Mouse (Mus musculus): ENCODE data around the gene Pcf11. TPM values are rescaled to one million over a fixed set of nuclear protein-coding genes. Genes with fewer than 3 reads are reported as not detected.

Gene Pcf11
- polyA plus RNA-seq, 1 experiment = 42.7 TPM

GRCm38 (mm10) chr7:92642358-92642757, 27.4 kb downstream of the Pcf11 start:
- TF ChIP-seq CTCF (IDR thresholded peaks at IDR 0.05; ENCODE audit: borderline replicate concordance, control insufficient read depth, extremely low read depth, insufficient read depth, low read length, poor library complexity) (no peak), POLR2A (IDR thresholded peaks at IDR 0.05; ENCODE audit: control insufficient read depth, extremely low read depth, insufficient read depth, low read length, poor library complexity) (no peak)
- H3K4me1 ChIP-seq (replicated peaks; ENCODE audit: control insufficient read depth, insufficient read depth, low read length) = no peaks in the 10 kb centered on the region
- H3K27ac ChIP-seq (ENCODE audit: control insufficient read depth, insufficient read depth, low read length) = no peak overlapping the region
- peaks cover 36% of the 10 kb centered on the region for H3K36me3 ChIP-seq (ENCODE audit: control insufficient read depth, insufficient read depth, low read length)
- H3K27me3 ChIP-seq (ENCODE audit: control insufficient read depth, insufficient read depth, low read length) = no peaks in the 10 kb centered on the region
- DNase-seq = no peak
- H3K4me3 ChIP-seq (ENCODE audit: control insufficient read depth, insufficient read depth, low read length) = no peak overlapping the region

GRCm38 (mm10) chr7:92638050-92638449, 31.7 kb downstream of the Pcf11 start:
- H3K4me1 ChIP-seq (replicated peaks; ENCODE audit: control insufficient read depth, insufficient read depth, low read length) = peaks cover 9% of the 10 kb centered on the region
- WGBS = 87% methylated on average over 5 of the region's 5 CpGs
- H3K27ac ChIP-seq (ENCODE audit: control insufficient read depth, insufficient read depth, low read length) = no peak overlapping the region
- peaks cover 5% of the 10 kb centered on the region; the same call in 1 of the 2 replicates for H3K36me3 ChIP-seq (ENCODE audit: control insufficient read depth, insufficient read depth, low read length)
- H3K27me3 ChIP-seq (ENCODE audit: control insufficient read depth, insufficient read depth, low read length) = peaks cover 7% of the 10 kb centered on the region; the same call in 1 of the 2 replicates
- H3K4me3 ChIP-seq (ENCODE audit: control insufficient read depth, insufficient read depth, low read length) = no peak overlapping the region
- DNase-seq = no peak
- TF ChIP-seq CTCF (IDR thresholded peaks at IDR 0.05; ENCODE audit: borderline replicate concordance, control insufficient read depth, extremely low read depth, insufficient read depth, low read length, poor library complexity) (no peak), POLR2A (IDR thresholded peaks at IDR 0.05; ENCODE audit: control insufficient read depth, extremely low read depth, insufficient read depth, low read length, poor library complexity) (no peak)

- H3K4me1 ChIP-seq (replicated peaks; ENCODE audit: control insufficient read depth, insufficient read depth, low read length) = peaks cover 9% of the 10 kb centered on the region
- DNase-seq = peak; percentile 87
- H3K27ac ChIP-seq (ENCODE audit: control insufficient read depth, insufficient read depth, low read length) = peak within 1 kb of the TSS; percentile 51; the same call in 1 of the 2 replicates
- H3K36me3 ChIP-seq (ENCODE audit: control insufficient read depth, insufficient read depth, low read length) = no peaks in the 10 kb centered on the region
- H3K27me3 ChIP-seq (ENCODE audit: control insufficient read depth, insufficient read depth, low read length) = peaks cover 7% of the 10 kb centered on the region; the same call in 1 of the 2 replicates
- TF ChIP-seq CTCF (IDR thresholded peaks at IDR 0.05; ENCODE audit: borderline replicate concordance, control insufficient read depth, extremely low read depth, insufficient read depth, low read length, poor library complexity) (no peak), POLR2A (IDR thresholded peaks at IDR 0.05; ENCODE audit: control insufficient read depth, extremely low read depth, insufficient read depth, low read length, poor library complexity) (peak; percentile 34; the same call in 1 of the 2 replicates)
- H3K4me3 ChIP-seq (ENCODE audit: control insufficient read depth, insufficient read depth, low read length) = peak within 1 kb of the TSS; percentile 71
- under 1% methylated on average over 44 of the region's 44 CpGs for WGBS
Measured at GRCm38 (mm10) chr7:92637021-92637625, 32.6 kb downstream of the Pcf11 start, which contains the start of gene Ankrd42. Gene Ankrd42, minus strand, starts transcription at chr7:92637142.

- no peak overlapping the region for H3K27ac ChIP-seq (ENCODE audit: control insufficient read depth, insufficient read depth, low read length)
- no peaks in the 10 kb centered on the region for H3K36me3 ChIP-seq (ENCODE audit: control insufficient read depth, insufficient read depth, low read length)
- peaks cover 7% of the 10 kb centered on the region; the same call in 1 of the 2 replicates for H3K27me3 ChIP-seq (ENCODE audit: control insufficient read depth, insufficient read depth, low read length)
- WGBS = 7% methylated on average over 49 of the region's 49 CpGs
- DNase-seq = no peak
- TF ChIP-seq CTCF (IDR thresholded peaks at IDR 0.05; ENCODE audit: borderline replicate concordance, control insufficient read depth, extremely low read depth, insufficient read depth, low read length, poor library complexity) (no peak), POLR2A (IDR thresholded peaks at IDR 0.05; ENCODE audit: control insufficient read depth, extremely low read depth, insufficient read depth, low read length, poor library complexity) (no peak)
- peaks cover 9% of the 10 kb centered on the region for H3K4me1 ChIP-seq (replicated peaks; ENCODE audit: control insufficient read depth, insufficient read depth, low read length)
- peak overlapping the region; percentile 71 for H3K4me3 ChIP-seq (ENCODE audit: control insufficient read depth, insufficient read depth, low read length)
Measured at GRCm38 (mm10) chr7:92636295-92637011, 33.3 kb downstream of the Pcf11 start.

DNA sequence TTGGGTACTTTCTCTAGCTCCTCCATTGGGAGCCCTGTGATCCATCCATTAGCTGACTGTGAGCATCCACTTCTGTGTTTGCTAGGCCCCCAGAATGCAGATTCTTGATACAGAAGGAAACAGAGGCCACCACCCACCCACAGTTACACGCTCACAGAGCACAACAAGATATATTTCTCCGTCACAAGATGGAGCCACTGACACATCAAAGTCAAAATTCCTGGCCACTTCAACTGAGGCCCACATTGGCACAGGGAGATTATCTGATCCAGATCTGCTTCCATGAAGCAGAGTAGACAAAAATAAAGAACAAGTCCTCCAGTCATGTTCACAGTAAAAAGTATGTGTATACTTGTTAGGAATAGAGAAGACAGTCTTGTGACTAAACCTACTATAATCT, 39.6 kb downstream of the Pcf11 start:
- WGBS = 51% methylated on average over 2 of the region's 2 CpGs
- no peak for DNase-seq
- Histone ChIP-seq H3K4me3 (ENCODE audit: control insufficient read depth, insufficient read depth, low read length) (no peak overlapping the region), H3K36me3 (ENCODE audit: control insufficient read depth, insufficient read depth, low read length) (no peaks in the 10 kb centered on the region), H3K27ac (ENCODE audit: control insufficient read depth, insufficient read depth, low read length) (no peak overlapping the region), H3K4me1 (replicated peaks; ENCODE audit: control insufficient read depth, insufficient read depth, low read length) (no peaks in the 10 kb centered on the region), H3K27me3 (ENCODE audit: control insufficient read depth, insufficient read depth, low read length) (no peaks in the 10 kb centered on the region)
- TF ChIP-seq CTCF (IDR thresholded peaks at IDR 0.05; ENCODE audit: borderline replicate concordance, control insufficient read depth, extremely low read depth, insufficient read depth, low read length, poor library complexity) = no peak
- no peak for TF ChIP-seq POLR2A (IDR thresholded peaks at IDR 0.05; ENCODE audit: control insufficient read depth, extremely low read depth, insufficient read depth, low read length, poor library complexity)

DNA sequence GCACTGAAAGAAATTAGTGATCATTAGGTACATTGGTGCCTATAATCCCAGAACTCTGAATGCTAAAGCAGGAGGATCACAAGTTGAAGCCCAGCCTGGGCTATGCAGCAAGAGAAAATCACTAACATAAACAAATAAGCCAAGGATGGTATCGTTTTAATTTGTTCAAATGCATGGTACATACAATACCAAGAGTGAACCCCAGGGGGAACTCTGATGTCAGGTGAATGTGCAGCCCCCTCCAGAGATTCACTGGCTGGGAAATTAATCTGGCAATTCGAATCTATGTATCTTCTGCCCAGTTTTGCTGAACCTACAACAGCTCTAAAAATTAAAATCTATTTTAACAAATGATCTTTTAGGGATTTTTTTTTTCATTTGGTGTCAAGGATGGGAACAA, 45.2 kb downstream of the Pcf11 start:
- peak; percentile 23 for DNase-seq
- Histone ChIP-seq H3K27me3 (ENCODE audit: control insufficient read depth, insufficient read depth, low read length) (no peaks in the 10 kb centered on the region), H3K36me3 (ENCODE audit: control insufficient read depth, insufficient read depth, low read length) (no peaks in the 10 kb centered on the region), H3K27ac (ENCODE audit: control insufficient read depth, insufficient read depth, low read length) (no peak overlapping the region), H3K4me1 (replicated peaks; ENCODE audit: control insufficient read depth, insufficient read depth, low read length) (no peaks in the 10 kb centered on the region), H3K4me3 (ENCODE audit: control insufficient read depth, insufficient read depth, low read length) (no peak overlapping the region)
- no peak for TF ChIP-seq CTCF (IDR thresholded peaks at IDR 0.05; ENCODE audit: borderline replicate concordance, control insufficient read depth, extremely low read depth, insufficient read depth, low read length, poor library complexity)
- no peak for TF ChIP-seq POLR2A (IDR thresholded peaks at IDR 0.05; ENCODE audit: control insufficient read depth, extremely low read depth, insufficient read depth, low read length, poor library complexity)
- WGBS = 25% methylated on average over 2 of the region's 2 CpGs
